Mouse (Mus musculus) ES-Bruce4 (cell line): ENCODE data around the gene Trim44.

Source experiments
- CTCF ChIP-seq: IDR thresholded peaks from one replicate; pipeline ENCODE4 v1.8.1; 2011; ENCODE audit warnings: low read depth, low read length
- POLR2A ChIP-seq: IDR thresholded peaks from one replicate; pipeline ENCODE4 v1.8.1; 2011; ENCODE audit warnings: low read length; ENCODE audit not compliant: insufficient read depth

DNA sequence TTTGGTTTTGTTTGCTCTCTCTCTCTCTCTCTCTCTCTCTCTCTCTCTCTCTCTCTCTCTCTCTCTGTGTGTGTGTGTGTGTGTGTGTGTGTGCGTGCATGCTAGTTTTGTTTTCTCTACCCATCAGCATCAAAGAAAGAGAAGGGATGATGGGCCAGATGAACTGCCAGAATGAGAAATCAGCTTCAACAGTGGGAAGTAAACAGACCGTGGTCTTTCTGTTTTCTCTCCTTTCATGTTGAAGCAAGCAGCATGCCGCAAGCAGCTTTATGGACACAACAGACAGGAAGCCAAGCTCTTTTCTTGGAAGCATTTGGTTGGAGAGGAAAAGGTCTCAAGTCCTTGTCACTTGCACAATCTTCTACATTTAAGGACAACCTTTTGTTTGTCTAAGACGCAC lies 23.5 kb upstream of the Trim44 start:
- TF ChIP-seq POLR2A (no peak), CTCF (no peak)
